Mouse (Mus musculus): ENCODE measurements at regions not wholly inside any gene's neighbourhood (a gene's known extent, or its start where the extent isn't known, plus 50 kb on each side); places are given as distances from the start of the nearest gene placed in this dataset.
A peak's percentile ranks its signal among the peaks of the same experiment; 100 is the strongest.

DNA sequence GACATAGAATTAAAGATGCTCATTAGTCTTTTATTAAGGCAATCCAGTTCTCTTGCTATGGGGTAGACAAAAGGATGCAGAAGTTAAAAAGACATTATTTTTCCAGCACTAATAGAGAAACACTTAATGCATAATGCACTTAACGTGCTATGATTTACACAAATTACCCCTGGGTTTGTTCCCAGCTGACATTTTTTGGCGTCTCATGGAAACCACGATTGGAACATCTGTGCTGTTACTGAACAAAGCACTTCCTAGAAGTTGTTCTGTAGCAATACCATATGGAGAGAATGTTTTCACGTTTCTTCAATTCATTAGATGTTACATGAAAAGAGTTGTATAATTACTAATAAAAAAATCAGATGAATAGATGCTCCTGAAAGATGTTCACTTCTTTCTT lies 635.2 kb downstream of the Gm597 start:
- Histone ChIP-seq H3K27ac (replicated peaks; ENCODE audit: low read depth, low read length) (no peak overlapping the region), H3K9me3 (replicated peaks; ENCODE audit: control insufficient read depth, low read length) (no peaks in the 10 kb centered on the region), H3K9ac (replicated peaks; ENCODE audit: low read length) (no peak overlapping the region), H3K4me1 (ENCODE audit: control insufficient read depth, insufficient read depth, low read length) (no peaks in the 10 kb centered on the region), H3K4me2 (ENCODE audit: low read depth, low read length) (no peak overlapping the region), H3K4me3 (ENCODE audit: low read depth, low read length) (no peak overlapping the region), H3K36me3 (replicated peaks; ENCODE audit: control insufficient read depth, insufficient read depth, low read depth, low read length) (no peaks in the 10 kb centered on the region), H3K27me3 (ENCODE audit: control insufficient read depth, insufficient read depth, low read length) (no peaks in the 10 kb centered on the region)
- 57% methylated on average over 4 of the region's 4 CpGs for WGBS
- ATAC-seq (replicated peaks; ENCODE audit: insufficient number of reproducible peaks, low FRiP score, low TSS enrichment, low read depth) (no peak), DNase-seq (ENCODE audit: low spot score) (no peak)

DNA sequence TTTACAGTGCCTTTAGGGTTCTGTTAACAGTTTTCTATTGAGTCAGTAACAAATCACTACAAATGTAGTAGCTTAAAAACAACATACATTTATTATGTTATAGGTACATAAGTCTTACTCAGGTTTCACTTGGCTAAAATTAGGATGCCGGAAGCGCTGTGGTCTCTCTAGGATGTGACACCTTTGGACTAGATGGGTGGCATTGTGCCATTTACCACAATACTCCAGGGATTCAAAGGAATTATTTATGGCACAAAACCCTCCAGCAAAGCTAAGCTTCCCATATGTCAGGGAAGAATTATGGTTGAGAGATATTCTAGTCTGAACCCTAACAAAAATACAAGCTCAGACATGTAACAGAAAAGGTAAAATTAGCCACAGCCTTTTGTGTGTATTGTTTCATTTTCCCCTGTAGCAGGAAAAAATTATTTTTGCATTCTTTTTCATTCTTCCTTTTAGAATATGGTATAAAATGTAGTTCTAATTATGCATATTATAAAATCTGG lies 678.0 kb downstream of the Gm597 start:
- no peaks in the 10 kb centered on the region for H3K27me3 ChIP-seq (ENCODE audit: control insufficient read depth, insufficient read depth, low read length)
- no peak for DNase-seq (ENCODE audit: low spot score)
- H3K36me3 ChIP-seq (replicated peaks; ENCODE audit: control insufficient read depth, insufficient read depth, low read depth, low read length): no peaks in the 10 kb centered on the region
- no peak for ATAC-seq (replicated peaks; ENCODE audit: insufficient number of reproducible peaks, low FRiP score, low TSS enrichment, low read depth)
- H3K4me2 ChIP-seq (ENCODE audit: low read depth, low read length): no peak overlapping the region
- no peak overlapping the region for H3K4me3 ChIP-seq (ENCODE audit: low read depth, low read length)
- no peak overlapping the region for H3K27ac ChIP-seq (replicated peaks; ENCODE audit: low read depth, low read length)
- H3K9ac ChIP-seq (replicated peaks; ENCODE audit: low read length): no peak overlapping the region
- no peaks in the 10 kb centered on the region for H3K4me1 ChIP-seq (ENCODE audit: control insufficient read depth, insufficient read depth, low read length)
- 97% methylated on average over 2 of the region's 2 CpGs for WGBS
- H3K9me3 ChIP-seq (replicated peaks; ENCODE audit: control insufficient read depth, low read length): no peaks in the 10 kb centered on the region

DNA sequence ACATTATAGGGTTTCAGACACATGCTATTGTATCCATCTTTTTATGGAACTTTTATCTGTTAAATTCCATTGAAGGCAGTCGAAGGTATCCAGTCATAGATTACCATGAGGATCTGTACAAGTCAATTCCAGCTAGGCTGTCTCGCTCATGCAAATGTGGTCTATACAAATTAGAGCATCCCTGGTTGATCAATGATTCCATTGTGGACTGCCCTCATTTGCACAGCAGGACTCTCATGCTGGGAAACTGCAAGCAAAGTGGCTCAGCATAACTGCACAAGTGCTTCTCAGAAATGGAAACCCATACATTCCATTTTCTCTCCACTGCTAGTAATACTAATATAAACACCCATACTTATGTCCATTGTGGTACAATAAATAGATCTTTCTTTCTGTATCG lies 695.6 kb downstream of the Gm597 start:
- H3K27ac ChIP-seq (replicated peaks; ENCODE audit: low read depth, low read length): no peak overlapping the region
- DNase-seq (ENCODE audit: low spot score) (no peak), ATAC-seq (replicated peaks; ENCODE audit: insufficient number of reproducible peaks, low FRiP score, low TSS enrichment, low read depth) (no peak)
- H3K4me3 ChIP-seq (ENCODE audit: low read depth, low read length): no peak overlapping the region
- no peak overlapping the region for H3K4me2 ChIP-seq (ENCODE audit: low read depth, low read length)
- 84% methylated on average over 3 of the region's 3 CpGs for WGBS
- no peaks in the 10 kb centered on the region for H3K4me1 ChIP-seq (ENCODE audit: control insufficient read depth, insufficient read depth, low read length)
- H3K9ac ChIP-seq (replicated peaks; ENCODE audit: low read length): no peak overlapping the region
- no peaks in the 10 kb centered on the region for H3K27me3 ChIP-seq (ENCODE audit: control insufficient read depth, insufficient read depth, low read length)
- H3K36me3 ChIP-seq (replicated peaks; ENCODE audit: control insufficient read depth, insufficient read depth, low read depth, low read length): no peaks in the 10 kb centered on the region
- no peaks in the 10 kb centered on the region for H3K9me3 ChIP-seq (replicated peaks; ENCODE audit: control insufficient read depth, low read length)

DNA sequence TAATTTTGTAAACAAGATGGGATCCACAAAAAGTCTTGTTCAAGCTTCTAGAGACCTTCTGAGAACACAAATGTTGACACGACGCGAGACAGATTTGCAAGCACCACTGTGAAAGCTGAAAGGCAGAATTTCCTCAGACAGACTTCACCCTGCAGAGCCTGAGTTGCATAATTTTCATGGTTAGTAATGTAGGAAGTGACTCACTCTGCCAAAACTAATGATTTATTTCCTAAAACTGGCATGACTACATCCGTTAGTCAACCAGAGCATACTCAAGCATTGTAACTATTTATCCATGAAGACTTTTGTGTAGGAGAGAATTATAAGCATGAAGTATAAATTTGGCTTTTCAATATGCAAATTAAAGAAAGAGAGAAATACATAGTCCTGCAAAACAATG lies 726.1 kb downstream of the Gm597 start:
- 93% methylated on average over 4 of the region's 4 CpGs for WGBS
- no peaks in the 10 kb centered on the region for H3K36me3 ChIP-seq (replicated peaks; ENCODE audit: control insufficient read depth, insufficient read depth, low read depth, low read length)
- H3K9me3 ChIP-seq (replicated peaks; ENCODE audit: control insufficient read depth, low read length): no peaks in the 10 kb centered on the region
- ATAC-seq (replicated peaks; ENCODE audit: insufficient number of reproducible peaks, low FRiP score, low TSS enrichment, low read depth) (no peak), DNase-seq (ENCODE audit: low spot score) (no peak)
- no peak overlapping the region for H3K4me2 ChIP-seq (ENCODE audit: low read depth, low read length)
- no peaks in the 10 kb centered on the region for H3K27me3 ChIP-seq (ENCODE audit: control insufficient read depth, insufficient read depth, low read length)
- no peaks in the 10 kb centered on the region for H3K4me1 ChIP-seq (ENCODE audit: control insufficient read depth, insufficient read depth, low read length)
- H3K27ac ChIP-seq (replicated peaks; ENCODE audit: low read depth, low read length): no peak overlapping the region
- no peak overlapping the region for H3K4me3 ChIP-seq (ENCODE audit: low read depth, low read length)
- H3K9ac ChIP-seq (replicated peaks; ENCODE audit: low read length): no peak overlapping the region

DNA sequence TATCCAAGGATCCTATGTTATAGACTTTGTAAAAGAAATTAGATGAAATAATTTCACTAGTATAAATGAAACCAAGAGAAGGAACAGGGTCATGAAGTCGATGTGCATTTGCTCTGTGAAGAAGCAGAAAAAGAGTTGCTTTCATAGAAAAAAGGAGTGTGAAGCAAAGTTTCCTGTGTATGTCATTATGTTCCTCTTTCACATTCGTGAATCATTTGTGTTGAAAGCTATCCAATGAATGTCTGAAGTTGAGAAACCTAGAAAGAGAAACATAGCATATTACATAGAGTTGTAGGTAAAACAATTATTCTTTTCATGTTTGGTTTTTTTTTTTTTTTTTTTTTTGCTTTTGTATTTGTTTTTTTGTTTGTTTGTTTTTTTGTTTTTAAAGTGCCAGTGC lies 732.1 kb downstream of the Gm597 start:
- no peak for ATAC-seq (replicated peaks; ENCODE audit: insufficient number of reproducible peaks, low FRiP score, low TSS enrichment, low read depth)
- WGBS: 71% methylated on average over 2 of the region's 2 CpGs

GRCm38 (mm10) chr1:28047379-28047778 lies 732.7 kb downstream of the Gm597 start:
- H3K27me3 ChIP-seq (ENCODE audit: control insufficient read depth, insufficient read depth, low read length): no peaks in the 10 kb centered on the region
- no peaks in the 10 kb centered on the region for H3K4me1 ChIP-seq (ENCODE audit: control insufficient read depth, insufficient read depth, low read length)
- no peaks in the 10 kb centered on the region for H3K36me3 ChIP-seq (replicated peaks; ENCODE audit: control insufficient read depth, insufficient read depth, low read depth, low read length)
- H3K27ac ChIP-seq (replicated peaks; ENCODE audit: low read depth, low read length): no peak overlapping the region
- no peaks in the 10 kb centered on the region for H3K9me3 ChIP-seq (replicated peaks; ENCODE audit: control insufficient read depth, low read length)
- no peak overlapping the region for H3K9ac ChIP-seq (replicated peaks; ENCODE audit: low read length)
- DNase-seq (ENCODE audit: low spot score) (no peak), ATAC-seq (replicated peaks; ENCODE audit: insufficient number of reproducible peaks, low FRiP score, low TSS enrichment, low read depth) (no peak)
- no peak overlapping the region for H3K4me3 ChIP-seq (ENCODE audit: low read depth, low read length)
- H3K4me2 ChIP-seq (ENCODE audit: low read depth, low read length): no peak overlapping the region

More for the DNA sequence above, 732.1 kb downstream of the Gm597 start:
- Histone ChIP-seq H3K4me1 (ENCODE audit: control insufficient read depth, insufficient read depth, low read length) (no peaks in the 10 kb centered on the region), H3K4me2 (ENCODE audit: low read depth, low read length) (no peak overlapping the region), H3K4me3 (ENCODE audit: low read depth, low read length) (no peak overlapping the region), H3K27ac (replicated peaks; ENCODE audit: low read depth, low read length) (no peak overlapping the region), H3K9me3 (replicated peaks; ENCODE audit: control insufficient read depth, low read length) (no peaks in the 10 kb centered on the region), H3K9ac (replicated peaks; ENCODE audit: low read length) (no peak overlapping the region), H3K36me3 (replicated peaks; ENCODE audit: control insufficient read depth, insufficient read depth, low read depth, low read length) (no peaks in the 10 kb centered on the region), H3K27me3 (ENCODE audit: control insufficient read depth, insufficient read depth, low read length) (no peaks in the 10 kb centered on the region)
- DNase-seq (ENCODE audit: low spot score): no peak

DNA sequence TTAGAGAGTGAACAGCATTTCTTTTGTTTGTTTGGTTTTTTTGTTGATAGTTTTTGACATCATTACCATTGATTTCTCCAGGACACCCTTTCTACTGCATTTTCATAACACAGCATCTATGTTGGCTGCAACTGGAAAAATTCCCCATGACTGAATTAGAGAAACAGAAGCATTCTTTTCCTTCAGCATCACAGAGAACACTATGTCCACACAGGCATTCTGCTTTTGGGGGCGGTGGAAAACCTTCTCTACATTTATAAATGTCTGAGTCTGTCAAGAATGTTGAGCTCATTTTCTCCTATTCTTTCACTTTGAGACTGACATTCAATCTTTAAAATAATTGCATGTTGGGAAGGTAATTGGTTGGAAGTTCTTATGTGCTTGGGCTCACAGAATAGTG lies 734.4 kb downstream of the Gm597 start:
- Histone ChIP-seq H3K4me1 (ENCODE audit: control insufficient read depth, insufficient read depth, low read length) (no peaks in the 10 kb centered on the region), H3K27me3 (ENCODE audit: control insufficient read depth, insufficient read depth, low read length) (no peaks in the 10 kb centered on the region), H3K36me3 (replicated peaks; ENCODE audit: control insufficient read depth, insufficient read depth, low read depth, low read length) (no peaks in the 10 kb centered on the region), H3K9ac (replicated peaks; ENCODE audit: low read length) (no peak overlapping the region), H3K4me2 (ENCODE audit: low read depth, low read length) (no peak overlapping the region), H3K4me3 (ENCODE audit: low read depth, low read length) (no peak overlapping the region), H3K9me3 (replicated peaks; ENCODE audit: control insufficient read depth, low read length) (no peaks in the 10 kb centered on the region), H3K27ac (replicated peaks; ENCODE audit: low read depth, low read length) (no peak overlapping the region)
- ATAC-seq (replicated peaks; ENCODE audit: insufficient number of reproducible peaks, low FRiP score, low TSS enrichment, low read depth) (no peak), DNase-seq (ENCODE audit: low spot score) (no peak)
- 75% methylated on average over 1 of the region's 1 CpGs for WGBS

GRCm38 (mm10) chr1:28025720-28026119 lies 754.3 kb downstream of the Gm597 start:
- H3K9ac ChIP-seq (replicated peaks; ENCODE audit: low read length): no peak overlapping the region
- 55% methylated on average over 2 of the region's 2 CpGs for WGBS
- ATAC-seq (replicated peaks; ENCODE audit: insufficient number of reproducible peaks, low FRiP score, low TSS enrichment, low read depth) (no peak), DNase-seq (ENCODE audit: low spot score) (peak; percentile 6)
- H3K4me3 ChIP-seq (ENCODE audit: low read depth, low read length): no peak overlapping the region
- no peaks in the 10 kb centered on the region for H3K27me3 ChIP-seq (ENCODE audit: control insufficient read depth, insufficient read depth, low read length)
- H3K9me3 ChIP-seq (replicated peaks; ENCODE audit: control insufficient read depth, low read length): no peaks in the 10 kb centered on the region
- H3K4me2 ChIP-seq (ENCODE audit: low read depth, low read length): no peak overlapping the region
- H3K36me3 ChIP-seq (replicated peaks; ENCODE audit: control insufficient read depth, insufficient read depth, low read depth, low read length): no peaks in the 10 kb centered on the region
- no peak overlapping the region for H3K27ac ChIP-seq (replicated peaks; ENCODE audit: low read depth, low read length)
- no peaks in the 10 kb centered on the region for H3K4me1 ChIP-seq (ENCODE audit: control insufficient read depth, insufficient read depth, low read length)
